Mouse (Mus musculus): ENCODE results near the gene Dcps.

DNA sequence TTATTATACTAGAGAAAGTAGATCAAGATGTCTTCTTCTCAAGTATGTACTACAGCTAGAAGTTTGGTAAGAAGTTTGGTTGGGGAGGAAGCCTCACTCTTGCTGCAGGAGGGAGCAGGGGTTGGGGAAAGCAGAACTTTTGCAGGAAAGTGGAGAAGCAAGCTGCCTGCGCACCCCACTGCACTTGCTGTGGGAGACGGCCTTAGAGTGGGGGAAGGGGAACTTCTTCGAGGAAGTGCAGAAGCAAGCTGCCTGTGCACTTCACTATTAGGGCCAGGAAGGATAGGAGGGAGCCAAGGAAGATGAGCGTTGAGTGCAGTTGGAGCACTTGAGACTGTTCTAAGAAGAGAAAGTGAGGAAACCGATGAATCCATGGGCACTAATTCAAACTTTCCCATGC, 7.5 kb upstream of the Dcps start:
- TF ChIP-seq CTCF (IDR thresholded peaks at IDR 0.05; ENCODE audit: low read depth) (no peak), EP300 (IDR thresholded peaks at IDR 0.05; ENCODE audit: low read depth) (no peak)
